Mouse (Mus musculus) T-helper 17 cell (primary cell): ENCODE results near the gene Gm21958.

Source experiments
- in situ Hi-C, 2 experiments: fragments of 300-600 bp; cut with MboI, MseI; formaldehyde crosslinking; loops; 1 replicate in 1 of 2; 2 replicates in 1 of 2; pipeline ENCODE4 v1.15.1; 2025; ENCODE audit warnings: high pct_unique_total_duplicates in 2 of 2

Gm21958 gene

GRCm38 (mm10) chr3:54669559-54669958, 44.6 kb downstream of the Gm21958 start:
- in situ Hi-C loops = loop anchor here in 1 of 2 experiments (10.0 kb wide), 1 partner anchor 95 kb away; no protein-coding TSS in a partner anchor

GRCm38 (mm10) chr3:54668722-54669121, 45.4 kb downstream of the Gm21958 start:
- in situ Hi-C loops = loop anchor here in 1 of 2 experiments (10.0 kb wide), 1 partner anchor 94 kb away; no protein-coding TSS in a partner anchor

- in situ Hi-C loops = loop anchor here in 1 of 2 experiments (10.0 kb wide), 1 partner anchor 93 kb away; no protein-coding TSS in a partner anchor
Measured at GRCm38 (mm10) chr3:54668141-54668540, 46.0 kb downstream of the Gm21958 start.
